14 mouse cellular contexts compared by ENCODE assay signal in genomic region chr7:112143978-112144377, GRCm38 (mm10). TPM values are rescaled to one million over a fixed set of nuclear protein-coding genes. Genes with fewer than 3 reads are reported as not detected.
DNase-seq lines count a peak whose midpoint lies in the region; ATAC-seq lines count a peak whose summit lies in the region.
"Had no signal": no experiment of that assay in that cellular context is flagged by ENCODE, and none has a peak within 500 bp of the region (broad histone marks: within the 10 kb centered on the region; RNA-seq: fewer than 3 reads in every experiment).

No protein-coding gene starts in this region.

- peaks cover 46% of the 10 kb centered on the region for H3K4me1 ChIP-seq in forebrain, embryonic 10.5 days
- peaks cover 10% of the 10 kb centered on the region; the same call in 1 of the 2 replicates for H3K4me1 ChIP-seq in forebrain, embryonic 11.5 days (replicated peaks; ENCODE audit: control insufficient read depth, insufficient read depth, low read length)
- peaks cover 36% of the 10 kb centered on the region for H3K4me1 ChIP-seq in midbrain, embryonic 10.5 days
- 0 out of 2 replicates have a peak, but pooled peaks cover 2% of the 10 kb centered on the region for H3K4me1 ChIP-seq in midbrain, embryonic 16.5 days (ENCODE audit: control insufficient read depth, insufficient read depth, low read length)
- H3K4me1 ChIP-seq in hindbrain, embryonic 13.5 days (replicated peaks): peaks cover 18% of the 10 kb centered on the region

- H3K27ac ChIP-seq in forebrain, embryonic 10.5 days: peak overlapping the region; percentile 75
- H3K27ac ChIP-seq in forebrain, embryonic 11.5 days (ENCODE audit: low read depth, low read length): no peak overlapping the region
- peak overlapping the region; percentile 52 for H3K27ac ChIP-seq in midbrain, embryonic 10.5 days (replicated peaks)
- no peak overlapping the region for H3K27ac ChIP-seq in midbrain, embryonic 16.5 days (ENCODE audit: low read length)
- 0 out of 2 replicates have a peak overlapping the region, but pooled peaks have one; percentile 35 for H3K27ac ChIP-seq in hindbrain, embryonic 13.5 days

- no peaks in the 10 kb centered on the region for H3K9me3 ChIP-seq in forebrain, embryonic 10.5 days
- no peaks in the 10 kb centered on the region for H3K9me3 ChIP-seq in forebrain, embryonic 11.5 days (ENCODE audit: control insufficient read depth, low read length)
- H3K9me3 ChIP-seq in midbrain, embryonic 10.5 days (replicated peaks): no peaks in the 10 kb centered on the region
- H3K9me3 ChIP-seq in midbrain, embryonic 16.5 days (replicated peaks; ENCODE audit: control insufficient read depth, low read length, poor library complexity, severe bottlenecking): no peaks in the 10 kb centered on the region
- H3K9me3 ChIP-seq in hindbrain, embryonic 13.5 days: no peaks in the 10 kb centered on the region

- ATAC-seq in forebrain, embryonic 11.5 days (replicated peaks; ENCODE audit: low FRiP score): no peak
- ATAC-seq in midbrain, embryonic 16.5 days: no peak
- ATAC-seq in hindbrain, embryonic 13.5 days (ENCODE audit: low FRiP score): 0 out of 2 replicates have a peak, but pooled peaks have one; percentile 28
- no peak for ATAC-seq in monocyte, adult 5-6 weeks (replicated peaks; ENCODE audit: insufficient number of reproducible peaks, low FRiP score, low TSS enrichment, poor library complexity, severe bottlenecking)

- H3K36me3 ChIP-seq in forebrain, embryonic 10.5 days (replicated peaks): no peaks in the 10 kb centered on the region
- no peaks in the 10 kb centered on the region for H3K36me3 ChIP-seq in forebrain, embryonic 11.5 days (ENCODE audit: control insufficient read depth, insufficient read depth, low read length)
- H3K36me3 ChIP-seq in midbrain, embryonic 10.5 days: no peaks in the 10 kb centered on the region
- H3K36me3 ChIP-seq in midbrain, embryonic 16.5 days (ENCODE audit: control insufficient read depth, insufficient read depth, low read length): no peaks in the 10 kb centered on the region
- no peaks in the 10 kb centered on the region for H3K36me3 ChIP-seq in hindbrain, embryonic 13.5 days

- WGBS in forebrain, embryonic 10.5 days: 85% methylated on average over 4 of the region's 4 CpGs
- WGBS in forebrain, embryonic 11.5 days: 77% methylated on average over 4 of the region's 4 CpGs
- WGBS in midbrain, embryonic 10.5 days: 66% methylated on average over 4 of the region's 4 CpGs
- 53% methylated on average over 4 of the region's 4 CpGs for WGBS in midbrain, embryonic 16.5 days
- 50% methylated on average over 4 of the region's 4 CpGs for WGBS in hindbrain, embryonic 13.5 days

- no peak overlapping the region for H3K9ac ChIP-seq in forebrain, embryonic 11.5 days (ENCODE audit: low read length)
- no peak overlapping the region for H3K9ac ChIP-seq in midbrain, embryonic 16.5 days (ENCODE audit: low read depth, low read length)
- no peak overlapping the region for H3K9ac ChIP-seq in hindbrain, embryonic 13.5 days

- no peak for DNase-seq in forebrain, embryonic 10.5 days (ENCODE audit: extremely low spot score, low spot score)
- DNase-seq in forebrain, embryonic 11.5 days (ENCODE audit: low spot score): no peak
- no peak for DNase-seq in midbrain, embryonic 10.5 days (ENCODE audit: low spot score)
- DNase-seq in ovary, postnatal 36 days (ENCODE audit: low spot score): no peak
- DNase-seq in c-Kit-positive CD71-positive TER-119-positive erythroid progenitor cells, embryonic 14.5 days (ENCODE audit: low spot score): no peak
- DNase-seq: gastrocnemius, postnatal 25 days; heart, postnatal 14 days; kidney, adult 18-20 months; lung, postnatal 14 days; midbrain, embryonic 14.5 days; right cerebral cortex, postnatal 14 days had no signal

- H3K4me3 ChIP-seq in forebrain, embryonic 10.5 days: no peak overlapping the region
- no peak overlapping the region for H3K4me3 ChIP-seq in forebrain, embryonic 11.5 days (ENCODE audit: low read depth, low read length)
- H3K4me3 ChIP-seq in midbrain, embryonic 10.5 days: no peak overlapping the region
- H3K4me3 ChIP-seq in midbrain, embryonic 16.5 days (ENCODE audit: low read depth, low read length): no peak overlapping the region
- H3K4me3 ChIP-seq in hindbrain, embryonic 13.5 days: no peak overlapping the region

- no peaks in the 10 kb centered on the region for H3K27me3 ChIP-seq in forebrain, embryonic 10.5 days (ENCODE audit: poor library complexity, severe bottlenecking)
- H3K27me3 ChIP-seq in forebrain, embryonic 11.5 days (ENCODE audit: control insufficient read depth, insufficient read depth, low read length): no peaks in the 10 kb centered on the region
- no peaks in the 10 kb centered on the region for H3K27me3 ChIP-seq in midbrain, embryonic 10.5 days (ENCODE audit: low read depth, poor library complexity, severe bottlenecking)
- H3K27me3 ChIP-seq in midbrain, embryonic 16.5 days (ENCODE audit: control insufficient read depth, insufficient read depth, low read depth, low read length): no peaks in the 10 kb centered on the region
- H3K27me3 ChIP-seq in hindbrain, embryonic 13.5 days: no peaks in the 10 kb centered on the region

- H3K4me2 ChIP-seq in forebrain, embryonic 11.5 days (ENCODE audit: low read depth, low read length, severe bottlenecking): no peak overlapping the region
- H3K4me2 ChIP-seq in midbrain, embryonic 16.5 days (ENCODE audit: low read length): no peak overlapping the region
- no peak overlapping the region for H3K4me2 ChIP-seq in hindbrain, embryonic 13.5 days

RNA-seq across cellular contexts. Expression of gene Dkk3, which starts 14.9 kb away (rescaled TPM):
- polyA plus RNA-seq in forebrain, embryonic 10.5 days (2016; fragmentation: Nextera tagmentation; extraction: Ambion mirVana): 14.3 and 15.0 TPM in 2 replicates
- polyA plus RNA-seq in forebrain, embryonic 11.5 days (2014; fragmentation: Nextera tagmentation; extraction: Ambion mirVana): 15.0 and 18.7 TPM in 2 replicates
- 12.9 and 14.6 TPM in 2 replicates for polyA plus RNA-seq in midbrain, embryonic 10.5 days (2016; fragmentation: Nextera tagmentation; extraction: Ambion mirVana)
- polyA plus RNA-seq in midbrain, embryonic 16.5 days (2015; fragmentation: Nextera tagmentation; extraction: Ambion mirVana): 26.9 and 35.1 TPM in 2 replicates
- 25.6 and 33.4 TPM in 2 replicates for polyA plus RNA-seq in hindbrain, embryonic 13.5 days (2015; fragmentation: Nextera tagmentation; extraction: Ambion mirVana)
- total RNA-seq in monocyte, adult 5-6 weeks (2017): not detected in 3 replicates

Comparison
In these comparisons a context has a peak if more than half of its experiments do, and no peak if none do; other contexts are left out.
1. H3K27ac ChIP-seq: peak in forebrain, embryonic 10.5 days (single experiment), midbrain, embryonic 10.5 days (single experiment) and hindbrain, embryonic 13.5 days (single experiment); none in forebrain, embryonic 11.5 days (single experiment) and midbrain, embryonic 16.5 days (single experiment).